Mouse (Mus musculus): ENCODE measurements around the gene Rnase12. TPM values are rescaled to one million over a fixed set of nuclear protein-coding genes. Genes with fewer than 3 reads are reported as not detected.

The Rnase12 gene
- polyA plus RNA-seq, 1 experiment from 2014 or later: not detected

DNA sequence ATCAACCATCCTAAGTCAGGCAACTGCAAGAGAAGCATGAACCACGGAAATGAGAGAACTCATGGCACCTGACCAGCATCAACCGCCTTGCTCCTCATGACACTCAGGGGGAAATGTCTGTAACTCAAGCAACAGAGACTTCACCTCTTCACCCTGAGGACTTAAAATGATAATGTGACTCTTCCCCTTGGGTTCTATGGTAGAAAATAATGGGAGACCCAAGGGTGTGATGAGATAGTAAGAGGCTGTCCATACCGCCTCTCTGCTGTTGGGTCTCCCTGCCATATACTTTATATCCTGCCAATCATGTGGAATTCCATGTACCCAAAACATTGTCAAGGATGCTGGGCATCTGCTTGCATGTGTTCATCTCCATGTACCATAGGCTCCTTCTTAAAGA lies 16.9 kb upstream of the Rnase12 start, which contains the start of gene Olfr750:
Gene Olfr750, minus strand, starts transcription at position 101 of the 400 bp plus-strand sequence.
- H3K4me3 ChIP-seq (ENCODE audit: low read depth, low read length): no peak within 1 kb of the TSS
- no peak within 1 kb of the TSS for H3K9ac ChIP-seq (ENCODE audit: low read length)
- no peaks in the 10 kb centered on the region for H3K36me3 ChIP-seq (ENCODE audit: control insufficient read depth, insufficient read depth, low read length)
- no peak within 1 kb of the TSS for H3K4me2 ChIP-seq (ENCODE audit: low read depth)
- no peaks in the 10 kb centered on the region for H3K9me3 ChIP-seq (ENCODE audit: control insufficient read depth, low read length)
- ATAC-seq (ENCODE audit: insufficient read depth, low FRiP score, low TSS enrichment) (no peak), DNase-seq (ENCODE audit: low spot score) (no peak)
- no peaks in the 10 kb centered on the region for H3K27me3 ChIP-seq (ENCODE audit: control insufficient read depth, insufficient read depth, low read length)
- H3K27ac ChIP-seq (ENCODE audit: low read depth, low read length): no peak within 1 kb of the TSS
- no peaks in the 10 kb centered on the region for H3K4me1 ChIP-seq (ENCODE audit: control insufficient read depth, insufficient read depth, low read length)
- WGBS: 86% methylated on average over 3 of the region's 3 CpGs

DNA sequence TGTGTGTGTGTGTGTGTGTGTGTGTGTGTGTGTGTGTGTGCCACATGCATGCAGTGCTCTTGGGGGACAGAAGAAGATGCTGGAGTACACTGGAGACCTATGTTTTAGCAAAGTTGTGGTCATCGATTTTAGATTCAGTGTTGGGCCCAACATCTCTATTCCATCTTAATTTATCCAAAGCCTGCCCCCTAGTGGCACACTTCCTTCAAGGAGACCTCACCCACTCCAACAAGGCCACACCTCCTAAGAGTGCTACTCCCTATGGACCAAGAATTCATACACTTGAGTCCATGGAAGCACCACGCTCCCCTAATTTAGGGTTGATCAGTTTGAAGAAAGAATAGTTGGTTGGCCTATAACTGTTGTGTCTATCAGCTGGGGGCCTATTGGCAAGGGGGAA lies 12.2 kb upstream of the Rnase12 start:
- Histone ChIP-seq H3K9me3 (ENCODE audit: control insufficient read depth, low read length) (no peaks in the 10 kb centered on the region), H3K27ac (ENCODE audit: low read depth, low read length) (no peak overlapping the region), H3K4me2 (ENCODE audit: low read depth) (no peak overlapping the region), H3K9ac (ENCODE audit: low read length) (no peak overlapping the region), H3K4me1 (ENCODE audit: control insufficient read depth, insufficient read depth, low read length) (no peaks in the 10 kb centered on the region), H3K4me3 (ENCODE audit: low read depth, low read length) (no peak overlapping the region), H3K27me3 (ENCODE audit: control insufficient read depth, insufficient read depth, low read length) (no peaks in the 10 kb centered on the region), H3K36me3 (ENCODE audit: control insufficient read depth, insufficient read depth, low read length) (no peaks in the 10 kb centered on the region)
- 96% methylated on average over 2 of the region's 2 CpGs for WGBS
- DNase-seq (ENCODE audit: low spot score) (no peak), ATAC-seq (ENCODE audit: insufficient read depth, low FRiP score, low TSS enrichment) (no peak)

DNA sequence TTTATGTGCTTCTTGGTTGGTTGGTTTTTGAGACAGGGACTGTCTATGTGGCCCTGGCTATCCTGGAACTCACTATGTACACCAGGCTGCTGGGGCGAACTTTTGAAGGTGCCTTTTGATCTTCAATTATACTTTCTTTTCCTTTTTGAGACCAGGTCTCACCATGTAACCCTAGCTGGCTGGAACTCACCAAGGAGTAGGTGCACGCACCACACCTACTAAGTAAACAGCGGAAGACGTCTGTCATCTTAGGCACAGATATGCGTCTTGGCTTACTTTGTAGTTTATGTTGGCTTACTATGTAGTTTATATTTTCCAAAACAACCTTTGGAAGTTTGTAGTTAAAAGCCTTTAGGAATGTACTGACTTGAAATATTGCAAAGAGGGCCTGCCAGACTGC lies 11.5 kb upstream of the Rnase12 start:
- Histone ChIP-seq H3K9ac (ENCODE audit: low read length) (no peak overlapping the region), H3K4me2 (ENCODE audit: low read depth) (no peak overlapping the region), H3K27me3 (ENCODE audit: control insufficient read depth, insufficient read depth, low read length) (no peaks in the 10 kb centered on the region), H3K9me3 (ENCODE audit: control insufficient read depth, low read length) (no peaks in the 10 kb centered on the region), H3K4me1 (ENCODE audit: control insufficient read depth, insufficient read depth, low read length) (no peaks in the 10 kb centered on the region), H3K4me3 (ENCODE audit: low read depth, low read length) (no peak overlapping the region), H3K27ac (ENCODE audit: low read depth, low read length) (no peak overlapping the region), H3K36me3 (ENCODE audit: control insufficient read depth, insufficient read depth, low read length) (no peaks in the 10 kb centered on the region)
- DNase-seq (ENCODE audit: low spot score) (no peak), ATAC-seq (ENCODE audit: insufficient read depth, low FRiP score, low TSS enrichment) (no peak)
- WGBS: 92% methylated on average over 5 of the region's 5 CpGs

DNA sequence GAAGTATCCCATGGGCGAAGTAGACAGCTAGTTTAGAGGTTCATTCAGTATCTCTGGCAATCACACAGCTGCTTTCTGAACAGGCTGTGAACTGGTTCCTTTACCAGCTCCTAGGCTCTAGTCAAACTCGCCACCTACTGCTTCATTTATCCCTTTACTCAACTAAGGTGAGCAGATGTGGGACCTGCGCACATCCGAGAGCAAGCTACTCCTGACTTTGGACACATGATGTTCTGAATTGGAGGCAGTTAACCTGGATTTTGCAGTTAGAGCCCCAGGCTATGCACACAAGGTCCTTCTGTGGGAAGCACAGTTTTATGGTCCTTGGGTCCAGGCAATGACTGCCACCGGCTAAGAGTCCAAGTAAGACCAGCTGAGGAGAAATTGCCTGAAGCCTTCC lies 3.3 kb upstream of the Rnase12 start:
- no peak overlapping the region for H3K9ac ChIP-seq (ENCODE audit: low read length)
- H3K27ac ChIP-seq (ENCODE audit: low read depth, low read length): no peak overlapping the region
- ATAC-seq (ENCODE audit: insufficient read depth, low FRiP score, low TSS enrichment) (no peak), DNase-seq (ENCODE audit: low spot score) (no peak)
- H3K4me3 ChIP-seq (ENCODE audit: low read depth, low read length): no peak overlapping the region
- H3K4me1 ChIP-seq (ENCODE audit: control insufficient read depth, insufficient read depth, low read length): no peaks in the 10 kb centered on the region
- no peaks in the 10 kb centered on the region for H3K27me3 ChIP-seq (ENCODE audit: control insufficient read depth, insufficient read depth, low read length)
- H3K4me2 ChIP-seq (ENCODE audit: low read depth): no peak overlapping the region
- no peaks in the 10 kb centered on the region for H3K36me3 ChIP-seq (ENCODE audit: control insufficient read depth, insufficient read depth, low read length)
- WGBS: 92% methylated on average over 5 of the region's 5 CpGs
- H3K9me3 ChIP-seq (ENCODE audit: control insufficient read depth, low read length): no peaks in the 10 kb centered on the region

DNA sequence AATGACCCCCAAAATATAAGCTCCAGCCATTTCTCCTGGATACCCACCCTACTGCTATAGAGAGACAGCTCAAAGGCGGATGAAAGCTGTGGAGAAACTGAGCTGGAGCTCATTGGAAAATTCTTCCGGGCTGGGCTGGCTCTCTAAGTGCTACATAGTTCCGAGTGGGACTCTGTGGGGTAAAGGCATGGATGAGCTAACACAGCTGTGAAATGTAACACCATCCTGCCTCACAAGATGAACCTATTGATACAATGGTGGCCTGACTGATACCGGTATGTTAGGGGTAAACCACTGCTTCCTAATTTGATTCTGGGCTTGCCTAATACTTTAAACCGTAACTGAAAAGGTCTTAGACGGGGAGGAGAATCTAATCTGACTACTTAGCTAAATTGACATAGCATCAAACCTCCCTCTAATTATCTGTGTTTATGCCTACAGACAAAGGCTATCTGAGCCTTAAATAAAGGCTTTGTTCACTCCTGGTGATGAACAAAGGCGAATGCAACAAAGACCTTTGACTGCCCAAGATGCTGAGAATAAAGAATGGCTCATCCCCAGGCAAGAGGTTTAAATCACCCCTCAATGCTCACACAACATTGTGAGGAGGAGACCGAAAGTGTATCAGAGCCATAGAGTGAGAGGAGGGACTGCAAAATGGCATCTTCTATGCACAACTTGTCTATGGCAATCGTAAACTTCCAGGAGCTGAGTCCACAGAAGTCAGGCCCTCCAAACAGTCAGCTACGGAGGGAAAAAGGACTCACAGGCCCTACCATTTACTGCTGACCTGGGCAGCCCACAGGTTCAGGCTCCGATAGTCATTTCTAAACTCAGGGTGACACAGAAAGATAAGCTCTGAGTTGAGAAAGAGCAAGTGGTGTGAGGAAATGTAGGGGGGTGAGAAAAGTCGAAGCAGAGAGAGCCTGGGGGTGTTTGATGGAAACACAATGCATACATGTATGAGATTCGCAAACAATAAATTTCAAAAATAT lies 2.9 kb downstream of the Rnase12 start:
- no peak for ATAC-seq (ENCODE audit: insufficient read depth, low FRiP score, low TSS enrichment)
- H3K4me2 ChIP-seq (ENCODE audit: low read depth): no peak overlapping the region

DNA sequence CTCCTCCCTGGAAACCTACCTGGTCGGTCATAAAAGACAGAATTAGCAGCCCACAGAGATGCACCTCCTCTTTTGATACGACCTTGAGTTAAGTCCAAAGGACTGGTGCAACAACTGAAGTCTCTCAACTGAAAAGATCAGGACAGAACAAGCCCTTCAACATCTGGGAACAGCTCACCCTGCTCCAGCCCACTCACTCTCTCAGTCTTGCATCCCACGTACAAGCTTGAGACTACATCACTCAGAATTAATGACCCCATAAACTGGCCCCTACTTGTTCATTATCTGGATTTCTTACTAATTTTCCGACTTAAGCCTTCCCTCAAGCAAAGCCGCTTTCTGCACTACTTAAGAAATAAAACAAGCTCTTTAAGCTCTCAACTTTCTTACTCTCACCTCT lies 4.3 kb downstream of the Rnase12 start:
- Histone ChIP-seq H3K9ac (ENCODE audit: low read length) (no peak overlapping the region), H3K27ac (ENCODE audit: low read depth, low read length) (no peak overlapping the region), H3K4me1 (ENCODE audit: control insufficient read depth, insufficient read depth, low read length) (no peaks in the 10 kb centered on the region), H3K4me2 (ENCODE audit: low read depth) (no peak overlapping the region), H3K9me3 (ENCODE audit: control insufficient read depth, low read length) (no peaks in the 10 kb centered on the region), H3K27me3 (ENCODE audit: control insufficient read depth, insufficient read depth, low read length) (no peaks in the 10 kb centered on the region), H3K4me3 (ENCODE audit: low read depth, low read length) (no peak overlapping the region), H3K36me3 (ENCODE audit: control insufficient read depth, insufficient read depth, low read length) (no peaks in the 10 kb centered on the region)
- ATAC-seq (ENCODE audit: insufficient read depth, low FRiP score, low TSS enrichment) (no peak), DNase-seq (ENCODE audit: low spot score) (no peak)
- 69% methylated on average over 5 of the region's 5 CpGs for WGBS

More for the DNA sequence above, 2.9 kb downstream of the Rnase12 start:
- Histone ChIP-seq H3K4me3 (ENCODE audit: low read depth, low read length) (no peak overlapping the region), H3K4me1 (ENCODE audit: control insufficient read depth, insufficient read depth, low read length) (no peaks in the 10 kb centered on the region), H3K27ac (ENCODE audit: low read depth, low read length) (no peak overlapping the region), H3K9ac (ENCODE audit: low read length) (no peak overlapping the region), H3K36me3 (ENCODE audit: control insufficient read depth, insufficient read depth, low read length) (no peaks in the 10 kb centered on the region), H3K27me3 (ENCODE audit: control insufficient read depth, insufficient read depth, low read length) (no peaks in the 10 kb centered on the region), H3K9me3 (ENCODE audit: control insufficient read depth, low read length) (no peaks in the 10 kb centered on the region)
- no peak for DNase-seq (ENCODE audit: low spot score)
- WGBS: 41% methylated on average over 13 of the region's 13 CpGs

DNA sequence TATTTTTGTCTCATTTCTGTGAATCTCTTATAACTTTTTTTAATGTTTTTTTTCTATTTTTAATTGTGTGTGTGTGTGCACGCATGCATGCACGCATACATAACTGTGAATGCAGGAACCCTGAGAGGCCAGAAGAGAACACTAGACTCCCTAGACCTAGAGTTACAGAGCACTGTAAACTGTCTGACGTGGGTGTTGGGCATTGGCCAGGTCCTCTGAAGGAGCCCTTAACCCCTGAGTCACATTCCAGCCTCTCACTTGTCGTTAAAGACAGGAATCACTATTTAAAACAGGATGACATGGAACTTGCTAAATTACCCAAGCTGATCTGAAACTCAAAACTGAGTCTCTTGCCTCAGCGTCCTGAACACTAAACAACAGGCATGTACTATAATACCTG lies 5.5 kb downstream of the Rnase12 start:
- no peak for ATAC-seq (ENCODE audit: insufficient read depth, low FRiP score, low TSS enrichment)
- no peak overlapping the region for H3K27ac ChIP-seq (ENCODE audit: low read depth, low read length)
- no peak for DNase-seq (ENCODE audit: low spot score)
- no peak overlapping the region for H3K4me2 ChIP-seq (ENCODE audit: low read depth)
- WGBS: 76% methylated on average over 5 of the region's 5 CpGs
- H3K36me3 ChIP-seq (ENCODE audit: control insufficient read depth, insufficient read depth, low read length): no peaks in the 10 kb centered on the region
- H3K9ac ChIP-seq (ENCODE audit: low read length): no peak overlapping the region
- H3K27me3 ChIP-seq (ENCODE audit: control insufficient read depth, insufficient read depth, low read length): no peaks in the 10 kb centered on the region
- H3K9me3 ChIP-seq (ENCODE audit: control insufficient read depth, low read length): no peaks in the 10 kb centered on the region
- H3K4me3 ChIP-seq (ENCODE audit: low read depth, low read length): no peak overlapping the region
- H3K4me1 ChIP-seq (ENCODE audit: control insufficient read depth, insufficient read depth, low read length): no peaks in the 10 kb centered on the region

DNA sequence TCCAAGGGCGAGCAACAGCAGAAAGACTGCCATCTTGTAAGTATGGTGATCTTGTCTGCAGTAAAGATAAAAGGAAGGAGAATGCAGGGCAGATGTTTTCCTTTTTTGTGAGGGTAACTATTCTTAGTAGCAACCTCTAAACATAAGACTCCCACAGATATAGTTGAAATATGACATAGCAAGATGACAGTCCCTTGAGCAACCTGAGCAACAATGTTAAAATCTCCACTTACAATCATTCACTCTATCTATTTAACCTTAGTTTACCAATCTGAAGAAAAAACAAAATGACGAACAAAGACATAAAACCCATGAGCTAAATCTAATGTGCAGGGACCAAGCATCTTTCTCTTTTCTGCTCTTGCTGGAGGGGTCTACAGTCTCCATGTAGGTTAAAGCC lies 7.4 kb downstream of the Rnase12 start, which contains the start of gene Rnase11:
Gene Rnase11, minus strand, starts transcription at position 101 of the 400 bp plus-strand sequence.
- DNase-seq (ENCODE audit: low spot score): no peak

DNA sequence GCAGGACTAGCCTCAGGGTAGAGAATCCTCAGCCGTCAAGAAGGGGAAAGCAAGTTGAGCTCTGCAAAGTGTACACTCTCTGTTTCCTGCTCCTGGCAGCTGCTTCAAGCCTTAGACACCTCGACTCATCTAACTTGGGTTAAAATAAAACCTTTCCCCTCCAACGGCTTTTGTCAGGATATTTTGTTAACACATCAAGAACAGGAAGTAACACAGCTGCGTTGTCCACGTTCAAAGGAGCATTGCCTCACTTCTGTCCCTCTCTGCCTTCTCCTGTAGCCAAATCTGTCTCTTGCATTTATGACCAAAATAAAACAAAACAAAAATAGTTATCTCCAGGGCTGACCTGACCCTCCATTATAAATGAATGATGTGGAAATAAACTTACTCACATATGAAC lies 9.6 kb downstream of the Rnase12 start:
- H3K9ac ChIP-seq (ENCODE audit: low read length): no peak overlapping the region
- no peak overlapping the region for H3K4me3 ChIP-seq (ENCODE audit: low read depth, low read length)
- no peaks in the 10 kb centered on the region for H3K27me3 ChIP-seq (ENCODE audit: control insufficient read depth, insufficient read depth, low read length)
- no peaks in the 10 kb centered on the region for H3K36me3 ChIP-seq (ENCODE audit: control insufficient read depth, insufficient read depth, low read length)
- ATAC-seq (ENCODE audit: insufficient read depth, low FRiP score, low TSS enrichment): no peak
- 58% methylated on average over 5 of the region's 5 CpGs for WGBS
- H3K4me1 ChIP-seq (ENCODE audit: control insufficient read depth, insufficient read depth, low read length): no peaks in the 10 kb centered on the region
- DNase-seq (ENCODE audit: low spot score): no peak
- no peak overlapping the region for H3K4me2 ChIP-seq (ENCODE audit: low read depth)
- H3K27ac ChIP-seq (ENCODE audit: low read depth, low read length): no peak overlapping the region
- H3K9me3 ChIP-seq (ENCODE audit: control insufficient read depth, low read length): no peaks in the 10 kb centered on the region

More for the DNA sequence above, 7.4 kb downstream of the Rnase12 start, which contains the start of gene Rnase11:
- Histone ChIP-seq H3K4me3 (ENCODE audit: low read depth, low read length) (no peak within 1 kb of the TSS), H3K9me3 (ENCODE audit: control insufficient read depth, low read length) (no peaks in the 10 kb centered on the region), H3K27me3 (ENCODE audit: control insufficient read depth, insufficient read depth, low read length) (no peaks in the 10 kb centered on the region), H3K4me2 (ENCODE audit: low read depth) (no peak within 1 kb of the TSS), H3K36me3 (ENCODE audit: control insufficient read depth, insufficient read depth, low read length) (no peaks in the 10 kb centered on the region), H3K4me1 (ENCODE audit: control insufficient read depth, insufficient read depth, low read length) (no peaks in the 10 kb centered on the region), H3K27ac (ENCODE audit: low read depth, low read length) (no peak within 1 kb of the TSS), H3K9ac (ENCODE audit: low read length) (no peak within 1 kb of the TSS)
- WGBS: 87% methylated on average over 2 of the region's 2 CpGs
- no peak for ATAC-seq (ENCODE audit: insufficient read depth, low FRiP score, low TSS enrichment)
